Mouse (Mus musculus): Measurements from ENCODE around the gene Gm20388.

GRCm38 (mm10) chr8:122814608-122815007, 2904.0 kb downstream of the Gm20388 start:
- TF ChIP-seq ZNF384 (IDR thresholded peaks at IDR 0.05; ENCODE audit: low read depth, low read length) = no peak
- TF ChIP-seq HCFC1 (IDR thresholded peaks at IDR 0.05; ENCODE audit: borderline replicate concordance, insufficient read depth, low read length) = no peak
